Mouse (Mus musculus) kidney, postnatal 0 days (tissue): ENCODE results near the gene Tmco3. TPM values are rescaled to one million over a fixed set of nuclear protein-coding genes. Genes with fewer than 3 reads are reported as not detected.

Experiments
- ATAC-seq: fragments of 200-750 bp; cut with Nextera tagmentation; replicated peaks from 2 replicates; pipeline ENCODE4 v1.8.0; 2017; ENCODE audit warnings: low read depth, moderate number of reproducible peaks, moderate TSS enrichment, moderate library complexity; ENCODE audit not compliant: low FRiP score
- DNase-seq: peaks from one replicate; pipeline ENCODE4 v3.0.0-alpha.2; 2016; ENCODE audit warnings: low spot score
- H3K27ac ChIP-seq: fragments of 300-500 bp; sonication (generic); 2 replicates; pipeline ENCODE4 v1.5.1; 2014; ENCODE audit warnings: mild to moderate bottlenecking
- H3K27me3 ChIP-seq: fragments of 300-500 bp; sonication (generic); 2 replicates; pipeline ENCODE4 v1.6.1; 2014; ENCODE audit warnings: low read length, mixed read lengths; ENCODE audit not compliant: insufficient read depth
- H3K36me3 ChIP-seq: fragments of 300-500 bp; sonication (generic); 2 replicates; pipeline ENCODE4 v1.6.1; 2014; ENCODE audit warnings: low read length, mixed read lengths; ENCODE audit not compliant: insufficient read depth
- H3K4me1 ChIP-seq: fragments of 300-500 bp; sonication (generic); replicated peaks from 2 replicates; pipeline ENCODE4 v1.6.1; 2014; ENCODE audit warnings: antibody characterized with exemption, low read length, mixed read lengths; ENCODE audit not compliant: insufficient read depth
- H3K4me2 ChIP-seq: fragments of 300-500 bp; sonication (generic); 2 replicates; pipeline ENCODE4 v1.6.1; 2014; ENCODE audit warnings: mild to moderate bottlenecking, low read length, moderate library complexity, mixed read lengths
- H3K4me3 ChIP-seq: fragments of 300-500 bp; sonication (generic); replicated peaks from 2 replicates; pipeline ENCODE4 v1.5.1; 2014; ENCODE audit warnings: low read depth, low read length
- H3K9ac ChIP-seq: fragments of 300-500 bp; sonication (generic); 2 replicates; pipeline ENCODE4 v1.6.1; 2014; ENCODE audit warnings: low read depth, low read length
- H3K9me3 ChIP-seq: fragments of 300-500 bp; sonication (generic); replicated peaks from 2 replicates; pipeline ENCODE4 v1.6.1; 2016; ENCODE audit warnings: low read length, inconsistent platforms, mixed read lengths
- CTCF ChIP-seq: IDR thresholded peaks from 2 replicates; pipeline ENCODE4 v1.5.1; 2016; ENCODE audit warnings: antibody characterized with exemption, low read depth, mild to moderate bottlenecking, moderate library complexity
- WGBS: fragments of 180-500 bp; shearing (Covaris S2); extraction: QIAGEN DNeasy Blood & Tissue Kit; methylation state at CpG from one replicate; pipeline ENCODE4 v1.1.7; 2014; 5-methylcytosine and 5-hydroxymethylcytosine counted together
- polyA plus RNA-seq: library from polyadenylated mRNA; unstranded; fragments of >200 nt; fragmentation: Nextera tagmentation; extraction: Ambion mirVana; gene quantifications from 2 replicates; pipeline ENCODE4 v1.2.1, GENCODE M21; 2015

Gene Tmco3
- polyA plus RNA-seq, 1 experiment from 2014 or later, result 31.3 TPM

DNA sequence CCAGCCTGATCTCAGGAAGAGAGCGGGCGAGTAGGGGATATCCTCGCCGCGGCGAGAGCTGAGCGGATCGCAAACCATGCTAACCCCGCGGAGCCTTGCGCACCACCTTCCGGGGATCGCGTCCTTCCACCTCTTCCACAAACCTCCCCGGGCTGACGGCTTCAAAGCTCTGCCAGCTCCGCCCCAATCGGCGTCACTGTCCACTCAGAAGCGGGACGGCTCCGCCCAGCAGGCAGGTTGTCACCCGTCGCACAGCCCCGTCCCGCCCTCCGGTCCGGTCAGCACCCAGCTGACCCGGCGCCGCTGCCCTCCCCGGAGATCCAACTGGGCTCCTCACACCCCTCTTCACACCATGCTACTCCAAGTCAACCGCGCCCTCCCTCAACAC is 692 bp upstream of the Tmco3 start:
- Histone ChIP-seq H3K4me1 (peaks cover 15% of the 10 kb centered on the region), H3K36me3 (no peaks in the 10 kb centered on the region), H3K27me3 (no peaks in the 10 kb centered on the region), H3K4me2 (peak overlapping the region; percentile 74), H3K9ac (peak overlapping the region; percentile 67), H3K9me3 (no peaks in the 10 kb centered on the region), H3K4me3 (peak overlapping the region; percentile 62), H3K27ac (peak overlapping the region; percentile 93)
- TF ChIP-seq CTCF, result 0 out of 2 replicates have a peak, but pooled peaks have one; percentile 4
- DNase-seq (peak; percentile 91), ATAC-seq (peak; percentile 86)
- WGBS, result under 1% methylated on average over 33 of the region's 34 CpGs

DNA sequence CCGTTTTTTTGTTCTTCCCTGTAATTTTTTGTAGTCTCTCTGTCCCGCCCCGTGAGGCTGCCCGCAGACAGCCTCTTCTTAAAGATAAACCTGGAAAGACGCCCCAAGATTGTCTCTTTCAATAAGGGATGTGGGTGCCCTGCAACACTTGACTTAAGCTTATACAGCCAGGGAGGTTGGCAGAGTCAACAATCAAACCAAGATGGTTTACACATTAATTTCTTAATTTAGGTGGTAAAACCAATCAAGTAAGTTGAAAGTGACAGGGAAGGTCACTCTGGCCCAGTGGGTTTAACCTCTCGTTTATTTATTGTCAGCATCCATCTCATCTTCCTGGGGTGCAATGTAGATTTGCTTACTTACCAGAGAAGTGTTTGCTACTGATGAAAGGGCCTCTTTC is 656 bp downstream of the Tmco3 start:
- H3K27me3 ChIP-seq, result no peaks in the 10 kb centered on the region
- H3K9ac ChIP-seq, result peak overlapping the region; percentile 67
- peak overlapping the region; percentile 93; the same call in 1 of the 2 replicates for H3K27ac ChIP-seq
- peak overlapping the region; percentile 74 for H3K4me2 ChIP-seq
- DNase-seq, result no peak
- H3K9me3 ChIP-seq, result no peaks in the 10 kb centered on the region
- TF ChIP-seq CTCF, result no peak
- ATAC-seq, result no peak
- H3K36me3 ChIP-seq, result peaks cover 4% of the 10 kb centered on the region; the same call in 1 of the 2 replicates
- WGBS, result 2% methylated on average over 6 of the region's 6 CpGs
- peak overlapping the region; percentile 62 for H3K4me3 ChIP-seq
- H3K4me1 ChIP-seq, result peaks cover 15% of the 10 kb centered on the region

DNA sequence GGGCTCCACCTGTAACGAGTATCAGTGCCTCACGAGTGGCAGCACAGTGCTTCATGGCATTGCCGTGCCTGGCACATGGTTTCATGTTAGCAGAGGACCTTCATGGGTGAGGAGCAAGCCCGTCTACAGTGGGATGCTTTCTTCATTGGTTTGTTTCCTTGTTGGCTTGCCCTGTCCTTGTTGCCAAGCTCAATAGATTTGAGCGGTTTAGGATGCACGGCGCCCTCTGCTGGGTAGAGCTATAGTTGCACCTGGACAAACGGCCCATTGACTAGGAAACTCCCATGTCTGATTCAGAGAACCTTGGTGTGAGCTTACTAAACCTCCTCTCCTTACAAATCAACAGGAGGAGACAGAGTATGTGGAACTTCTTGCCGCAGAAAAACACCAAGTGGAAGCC is 4.4 kb downstream of the Tmco3 start:
- Histone ChIP-seq H3K27me3 (no peaks in the 10 kb centered on the region), H3K4me2 (no peak overlapping the region), H3K9ac (no peak overlapping the region), H3K27ac (no peak overlapping the region), H3K4me3 (no peak overlapping the region), H3K9me3 (no peaks in the 10 kb centered on the region), H3K4me1 (peaks cover 9% of the 10 kb centered on the region; the same call in 1 of the 2 replicates), H3K36me3 (peaks cover 31% of the 10 kb centered on the region)
- peak; percentile 91 for TF ChIP-seq CTCF
- 27% methylated on average over 9 of the region's 9 CpGs for WGBS
- DNase-seq, result peak; percentile 87
- ATAC-seq, result no peak

DNA sequence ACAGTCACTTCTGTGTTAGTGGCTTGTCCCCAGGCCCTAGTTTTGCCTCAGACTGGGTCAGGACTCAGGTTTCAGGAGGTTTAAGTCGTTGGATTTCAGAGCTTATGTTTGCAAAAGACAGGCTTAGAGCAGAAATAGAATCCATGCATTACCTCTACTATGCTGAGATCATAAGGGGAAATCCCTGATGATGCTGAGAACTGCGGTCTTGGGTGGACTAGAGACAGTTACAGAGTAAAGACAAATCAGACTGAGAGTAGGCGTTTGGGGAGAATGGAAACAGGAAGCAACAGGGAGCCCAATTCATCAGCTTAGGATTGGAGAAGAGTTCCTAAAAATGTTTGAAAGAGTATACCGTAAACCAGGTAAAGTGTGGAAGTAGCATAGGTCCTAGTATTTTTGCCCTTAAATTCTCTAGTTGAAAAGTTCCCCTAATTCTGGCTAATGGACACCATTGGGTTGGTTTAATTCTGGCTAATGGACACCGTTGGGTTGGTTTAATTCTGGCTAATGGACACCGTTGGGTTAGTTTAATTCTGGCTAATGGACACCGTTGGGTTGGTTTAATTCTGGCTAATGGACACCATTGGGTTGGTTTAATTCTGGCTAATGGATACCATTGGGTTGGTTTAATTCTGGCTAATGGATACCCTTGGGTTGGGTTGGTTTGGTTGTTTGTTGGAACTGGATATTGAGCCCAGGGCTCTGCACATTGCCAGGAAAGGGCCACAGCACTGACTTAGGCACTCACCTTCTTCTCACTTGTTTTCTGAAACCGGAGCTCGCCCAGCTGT is 5.9 kb downstream of the Tmco3 start:
- ATAC-seq (no peak), DNase-seq (no peak)
- H3K36me3 ChIP-seq, result peaks cover 31% of the 10 kb centered on the region
- no peak for TF ChIP-seq CTCF
- no peak overlapping the region for H3K9ac ChIP-seq
- H3K4me1 ChIP-seq, result 0 out of 2 replicates have a peak, but pooled peaks cover 5% of the 10 kb centered on the region
- no peak overlapping the region for H3K4me2 ChIP-seq
- H3K4me3 ChIP-seq, result no peak overlapping the region
- no peaks in the 10 kb centered on the region for H3K27me3 ChIP-seq
- no peaks in the 10 kb centered on the region for H3K9me3 ChIP-seq
- 88% methylated on average over 9 of the region's 9 CpGs for WGBS
- H3K27ac ChIP-seq, result no peak overlapping the region

DNA sequence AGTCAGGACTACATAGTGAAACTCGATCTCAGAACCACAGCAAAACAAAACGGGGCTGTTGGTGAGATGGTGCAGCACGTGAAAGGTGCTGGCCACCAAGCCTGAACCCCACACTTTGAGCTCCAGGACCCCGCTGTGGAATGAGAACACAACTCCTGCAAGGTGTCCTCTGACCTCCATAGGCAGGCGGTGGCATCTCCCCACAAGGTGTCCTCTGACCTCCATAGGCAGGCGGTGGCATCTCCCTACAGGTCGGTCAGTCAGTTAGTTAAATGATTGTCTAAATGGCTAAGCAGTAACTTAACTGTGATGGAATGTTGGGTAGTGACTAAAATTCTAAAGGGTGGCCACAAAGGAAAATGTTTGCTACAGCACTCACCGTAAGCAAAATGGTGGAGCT is 11.6 kb downstream of the Tmco3 start:
- no peak overlapping the region for H3K27ac ChIP-seq
- H3K36me3 ChIP-seq, result peaks cover 45% of the 10 kb centered on the region
- 90% methylated on average over 8 of the region's 8 CpGs for WGBS
- H3K4me1 ChIP-seq, result no peaks in the 10 kb centered on the region
- DNase-seq, result no peak
- H3K9me3 ChIP-seq, result no peaks in the 10 kb centered on the region
- TF ChIP-seq CTCF, result no peak
- no peaks in the 10 kb centered on the region for H3K27me3 ChIP-seq
- ATAC-seq, result 0 out of 2 replicates have a peak, but pooled peaks have one; percentile 17
- H3K4me3 ChIP-seq, result no peak overlapping the region
- no peak overlapping the region for H3K4me2 ChIP-seq
- no peak overlapping the region for H3K9ac ChIP-seq

DNA sequence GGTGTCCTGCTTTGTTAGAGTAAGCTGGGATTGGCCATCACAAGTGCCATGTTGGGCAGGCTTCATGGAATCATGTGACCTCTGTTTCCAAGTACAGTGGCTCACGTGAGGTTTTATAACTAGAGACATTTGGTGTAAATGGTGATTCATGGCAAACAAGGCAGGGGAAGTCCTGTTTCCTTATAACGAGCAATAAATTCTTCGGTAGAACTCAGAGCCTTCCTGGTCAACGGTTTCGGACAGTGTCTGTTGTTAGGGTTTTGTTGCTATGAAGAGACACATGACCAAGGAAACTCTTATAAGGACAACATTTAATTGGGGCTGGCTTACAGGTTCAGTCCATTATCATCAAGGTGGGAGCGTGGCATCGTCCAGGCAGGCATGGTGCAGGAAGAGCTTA is 13.0 kb downstream of the Tmco3 start:
- H3K4me1 ChIP-seq, result no peaks in the 10 kb centered on the region
- DNase-seq, result no peak
- H3K9me3 ChIP-seq, result no peaks in the 10 kb centered on the region
- WGBS, result 89% methylated on average over 7 of the region's 7 CpGs
- no peak overlapping the region for H3K27ac ChIP-seq
- H3K27me3 ChIP-seq, result no peaks in the 10 kb centered on the region
- H3K4me3 ChIP-seq, result no peak overlapping the region
- H3K36me3 ChIP-seq, result peaks cover 32% of the 10 kb centered on the region
- TF ChIP-seq CTCF, result no peak
- ATAC-seq, result no peak
- H3K9ac ChIP-seq, result no peak overlapping the region
- no peak overlapping the region for H3K4me2 ChIP-seq
